Mouse (Mus musculus) cerebellum, adult 2 months (tissue): Measurements from ENCODE around the gene Gm13696. TPM values are rescaled to one million over a fixed set of nuclear protein-coding genes. Genes with fewer than 3 reads are reported as not detected.

Experiments
- DNase-seq, 2 experiments: peaks; one replicate each; pipeline ENCODE4 v3.0.0; 2021
- H3K27ac ChIP-seq: fragments of 200-500 bp; 2 replicates; pipeline ENCODE4 v1.5.1; 2012; ENCODE audit warnings: low read length, control low read depth, inconsistent platforms; ENCODE audit not compliant: insufficient read depth
- H3K27me3 ChIP-seq: fragments of 200-500 bp; 2 replicates; pipeline ENCODE4 v1.6.1; 2012; ENCODE audit warnings: inconsistent platforms, mild to moderate bottlenecking, low read length, moderate library complexity; ENCODE audit not compliant: control insufficient read depth, insufficient read depth
- H3K4me1 ChIP-seq: fragments of 200-500 bp; 2 replicates; pipeline ENCODE4 v1.6.1; 2011; ENCODE audit warnings: low read length; ENCODE audit not compliant: control insufficient read depth, insufficient read depth
- H3K4me3 ChIP-seq: fragments of 200-500 bp; replicated peaks from 2 replicates; pipeline ENCODE3; 2011; ENCODE audit warnings: mild to moderate bottlenecking, low read depth, low read length, control low read depth; ENCODE audit not compliant: insufficient read depth
- CTCF ChIP-seq: fragments of 200-500 bp; IDR thresholded peaks from 2 replicates; pipeline ENCODE4 v1.5.1; 2011; ENCODE audit warnings: low read depth, mild to moderate bottlenecking, control low read depth, low read length, moderate library complexity, borderline replicate concordance; ENCODE audit not compliant: insufficient read depth
- POLR2A ChIP-seq: fragments of 200-500 bp; IDR thresholded peaks from 2 replicates; pipeline ENCODE4 v1.6.1; 2011; ENCODE audit warnings: low read length, control low read depth, borderline replicate concordance; ENCODE audit not compliant: insufficient read depth
- WGBS: fragments of 180-500 bp; shearing (Covaris S2); methylation state at CpG from one replicate; pipeline ENCODE4 v1.1.7; 2018; 5-methylcytosine and 5-hydroxymethylcytosine counted together
- polyA plus RNA-seq: library from polyadenylated mRNA; depleted of rRNA; stranded (reverse); fragments of >200 nt; gene quantifications from 2 replicates; pipeline ENCODE4 v1.2.3, GENCODE M21; 2012; rRNA removed

Gene Gm13696
- polyA plus RNA-seq, 1 experiment: not detected

DNA sequence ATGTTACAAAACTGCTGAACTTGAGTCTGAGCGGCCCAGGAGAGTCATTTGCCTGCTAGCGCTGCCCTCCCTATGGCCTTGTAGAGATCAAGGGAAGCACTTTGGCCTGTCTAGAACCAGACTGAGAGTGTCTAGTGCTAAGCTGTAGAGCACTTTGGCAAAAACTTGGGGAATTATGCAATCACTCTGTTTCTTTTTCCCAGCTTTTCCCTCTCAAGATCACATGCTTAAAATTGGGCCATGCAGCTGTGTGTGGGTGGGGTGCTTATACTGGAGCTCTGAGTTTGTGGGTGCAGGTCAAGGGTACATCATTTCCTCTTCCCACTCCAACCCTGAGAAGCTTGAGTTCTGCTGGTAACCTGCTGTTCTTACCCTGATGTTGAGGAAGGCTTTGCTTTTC, 50.0 kb downstream of the Gm13696 start:
- WGBS: 98% methylated on average over 2 of the region's 2 CpGs
- H3K4me3 ChIP-seq: no peak overlapping the region
- no peak for TF ChIP-seq POLR2A
- TF ChIP-seq CTCF: no peak
- no peak overlapping the region for H3K27ac ChIP-seq
- no peaks in the 10 kb centered on the region for H3K27me3 ChIP-seq
- no peak for DNase-seq
- no peaks in the 10 kb centered on the region for H3K4me1 ChIP-seq

DNA sequence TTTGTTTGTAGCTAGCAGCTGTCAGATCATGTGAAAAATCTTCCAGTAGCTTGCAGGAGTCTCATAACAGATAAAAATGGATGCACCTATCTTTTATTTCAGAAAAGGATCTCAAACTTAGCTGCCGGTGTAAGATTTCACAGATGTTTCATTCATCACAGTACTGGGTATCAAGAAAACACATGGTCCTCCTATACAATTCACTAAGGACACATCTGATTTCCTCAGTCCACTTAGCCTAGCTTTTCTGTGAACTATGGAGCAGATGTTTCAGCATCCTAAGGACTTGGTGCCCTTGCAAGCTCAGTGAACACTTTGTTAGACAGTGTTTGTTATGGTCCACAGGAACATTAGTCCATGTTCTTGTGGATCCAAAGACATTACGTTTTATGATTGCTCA, 50.4 kb downstream of the Gm13696 start:
- no peak overlapping the region for H3K27ac ChIP-seq
- no peak for DNase-seq
- no peaks in the 10 kb centered on the region for H3K4me1 ChIP-seq
- H3K27me3 ChIP-seq: no peaks in the 10 kb centered on the region
- WGBS: 92% methylated on average over 2 of the region's 2 CpGs
- H3K4me3 ChIP-seq: no peak overlapping the region
- no peak for TF ChIP-seq POLR2A

Other genes with a start within 250 kb of the Gm13696 start
- gene Itgav, start 248.7 kb upstream of the Gm13696 start, polyA plus RNA-seq: 40.6 and 43.2 TPM in 2 replicates
- 56.8 and 58.5 TPM in 2 replicates for gene Fam171b, start 160.5 kb upstream of the Gm13696 start, polyA plus RNA-seq
- not detected in 2 replicates for gene Zswim2, start 31.9 kb upstream of the Gm13696 start, polyA plus RNA-seq
- gene Gm13698, start 17.4 kb upstream of the Gm13696 start, polyA plus RNA-seq: not detected in 2 replicates
- not detected in 2 replicates for gene Gm13693, start 11.6 kb upstream of the Gm13696 start, polyA plus RNA-seq
- not detected in 2 replicates for gene Gm13695, start 5.8 kb upstream of the Gm13696 start, polyA plus RNA-seq
- not detected in 2 replicates for gene Gm13694, start 5.8 kb downstream of the Gm13696 start, polyA plus RNA-seq
- gene Gm13697, start 11.6 kb downstream of the Gm13696 start, polyA plus RNA-seq: not detected in 2 replicates
- not detected in 2 replicates for gene Gm13691, start 17.4 kb downstream of the Gm13696 start, polyA plus RNA-seq